In genomic region chr2:119476621-119477391, GRCm38 (mm10) we compare ENCODE assay signal across 8 mouse cellular contexts. TPM values are rescaled to one million over a fixed set of nuclear protein-coding genes. Genes with fewer than 3 reads are reported as not detected.
DNase-seq lines count a peak whose midpoint lies in the region; ATAC-seq and TF ChIP-seq lines count a peak whose summit lies in the region.

No protein-coding gene starts in this region.

- H3K27ac ChIP-seq in bone marrow macrophage, adult 2 months (ENCODE audit: insufficient read depth, low read depth, low read length), result peak overlapping the region; percentile 98
- H3K27ac ChIP-seq in embryonic facial prominence, embryonic 15.5 days (replicated peaks), result peak overlapping the region; percentile 96
- peak overlapping the region; percentile 98 for H3K27ac ChIP-seq in limb, embryonic 13.5 days
- H3K27ac ChIP-seq in midbrain, embryonic 15.5 days, result peak overlapping the region; percentile 98

- H3K9me3 ChIP-seq in embryonic facial prominence, embryonic 15.5 days (replicated peaks), result no peaks in the 10 kb centered on the region
- no peaks in the 10 kb centered on the region for H3K9me3 ChIP-seq in limb, embryonic 13.5 days
- H3K9me3 ChIP-seq in midbrain, embryonic 15.5 days, result no peaks in the 10 kb centered on the region

- H3K9ac ChIP-seq in embryonic facial prominence, embryonic 15.5 days, result peak overlapping the region; percentile 91
- peak overlapping the region; percentile 95 for H3K9ac ChIP-seq in limb, embryonic 13.5 days
- H3K9ac ChIP-seq in midbrain, embryonic 15.5 days, result peak overlapping the region; percentile 88

- H3K36me3 ChIP-seq in C2C12 (ENCODE audit: control insufficient read depth, insufficient read depth), result peaks cover 18% of the 10 kb centered on the region
- no peaks in the 10 kb centered on the region for H3K36me3 ChIP-seq in embryonic facial prominence, embryonic 15.5 days
- peaks cover 16% of the 10 kb centered on the region; the same call in 1 of the 2 replicates for H3K36me3 ChIP-seq in limb, embryonic 13.5 days
- H3K36me3 ChIP-seq in midbrain, embryonic 15.5 days (replicated peaks), result no peaks in the 10 kb centered on the region

- ATAC-seq in embryonic facial prominence, embryonic 15.5 days (ENCODE audit: insufficient number of reproducible peaks, low FRiP score, low TSS enrichment, low read depth), result peak; percentile 80
- ATAC-seq in limb, embryonic 13.5 days (ENCODE audit: low FRiP score, low read depth), result peak; percentile 66
- peak; percentile 77 for ATAC-seq in midbrain, embryonic 15.5 days (replicated peaks)

- H3K27me3 ChIP-seq in C2C12 (ENCODE audit: control insufficient read depth, insufficient read depth, insufficient read length), result no peaks in the 10 kb centered on the region
- no peaks in the 10 kb centered on the region for H3K27me3 ChIP-seq in embryonic facial prominence, embryonic 15.5 days
- H3K27me3 ChIP-seq in limb, embryonic 13.5 days, result no peaks in the 10 kb centered on the region
- H3K27me3 ChIP-seq in midbrain, embryonic 15.5 days (replicated peaks), result no peaks in the 10 kb centered on the region

- H3K4me3 ChIP-seq in C2C12 (ENCODE audit: insufficient read depth, poor library complexity, severe bottlenecking), result peak overlapping the region; percentile 93
- H3K4me3 ChIP-seq in bone marrow macrophage, adult 2 months (ENCODE audit: insufficient read depth, low read length), result peak overlapping the region; percentile 94
- peak overlapping the region; percentile 96 for H3K4me3 ChIP-seq in embryonic facial prominence, embryonic 15.5 days (replicated peaks)
- peak overlapping the region; percentile 88 for H3K4me3 ChIP-seq in limb, embryonic 13.5 days
- peak overlapping the region; percentile 81 for H3K4me3 ChIP-seq in midbrain, embryonic 15.5 days

- peak overlapping the region; percentile 81 for H3K4me2 ChIP-seq in embryonic facial prominence, embryonic 15.5 days (replicated peaks)
- peak overlapping the region; percentile 80 for H3K4me2 ChIP-seq in limb, embryonic 13.5 days (replicated peaks)
- H3K4me2 ChIP-seq in midbrain, embryonic 15.5 days, result peak overlapping the region; percentile 76

- H3K79me3 ChIP-seq in C2C12 (ENCODE audit: low read depth), result peaks cover 52% of the 10 kb centered on the region

- TF ChIP-seq CTCF in C2C12 (IDR thresholded peaks at IDR 0.05; ENCODE audit: control insufficient read depth, insufficient read depth, insufficient read length), result no peak
- no peak for TF ChIP-seq CTCF in bone marrow macrophage, adult 2 months (IDR thresholded peaks at IDR 0.05; ENCODE audit: low read depth, low read length)

- whole genome bisulfite sequencing in embryonic facial prominence, embryonic 15.5 days, result under 1% methylated on average over 42 of the region's 44 CpGs
- WGBS in limb, embryonic 13.5 days, result under 1% methylated on average over 44 of the region's 44 CpGs
- WGBS in midbrain, embryonic 15.5 days, result under 1% methylated on average over 43 of the region's 44 CpGs

- TF ChIP-seq POLR2A in bone marrow macrophage, adult 2 months (IDR thresholded peaks at IDR 0.05; ENCODE audit: borderline replicate concordance, low read depth, low read length), result no peak

- peak overlapping the region; percentile 86 for H3ac ChIP-seq in C2C12 (ENCODE audit: control insufficient read depth, insufficient read length, low read depth)

- peak; percentile 72 to 82 for DNase-seq in heart, adult 9 months (ENCODE audit: low spot score in 2 of 2)
- peak; percentile 77 for DNase-seq in kidney, adult 9 months
- DNase-seq in spleen, postnatal 14 days (ENCODE audit: low spot score in 2 of 2), result peak; percentile 51 to 61

- H3K79me2 ChIP-seq in C2C12 (ENCODE audit: control insufficient read depth, insufficient read depth), result peaks cover 68% of the 10 kb centered on the region

- H3K4me1 ChIP-seq in bone marrow macrophage, adult 2 months (ENCODE audit: control insufficient read depth, insufficient read depth, low read length), result peaks cover 9% of the 10 kb centered on the region
- peaks cover 22% of the 10 kb centered on the region for H3K4me1 ChIP-seq in embryonic facial prominence, embryonic 15.5 days
- peaks cover 17% of the 10 kb centered on the region for H3K4me1 ChIP-seq in limb, embryonic 13.5 days
- peaks cover 25% of the 10 kb centered on the region for H3K4me1 ChIP-seq in midbrain, embryonic 15.5 days

TF ChIP-seq in C2C12, 6 proteins besides CTCF, POLR2A, EP300 and RAD21:
- TF ChIP-seq MAX (IDR thresholded peaks at IDR 0.05), result peak; percentile 94
- no peak for TF ChIP-seq MYOD1 (IDR thresholded peaks at IDR 0.05; ENCODE audit: control insufficient read depth, insufficient read length, low read depth)
- TF ChIP-seq USF1 (IDR thresholded peaks at IDR 0.05; ENCODE audit: low read depth), result peak; percentile 1

RNA-seq across cellular contexts. Expression of gene Ino80, which starts 0.7 kb away (rescaled TPM):
- 5.7 TPM for polyA plus RNA-seq in C2C12 (2012; fragmentation: generic; extraction: Trizol)
- 11.5 and 12.9 TPM in 2 replicates for polyA plus RNA-seq in bone marrow macrophage, adult 2 months (2012; ENCODE audit: insufficient read depth, insufficient read length, missing spikeins)
- polyA plus RNA-seq in embryonic facial prominence, embryonic 15.5 days (2015; fragmentation: Nextera tagmentation; extraction: Ambion mirVana), result 4.1 and 4.2 TPM in 2 replicates
- polyA plus RNA-seq in limb, embryonic 13.5 days (2015; fragmentation: Nextera tagmentation; extraction: Ambion mirVana), result 4.2 and 4.5 TPM in 2 replicates
- polyA plus RNA-seq in midbrain, embryonic 15.5 days (2015; fragmentation: Nextera tagmentation; extraction: Ambion mirVana), result 3.1 and 3.3 TPM in 2 replicates

Comparison
In these comparisons a context has a peak if more than half of its experiments do, and no peak if none do; other contexts are left out.
1. Peak in every context shown above with its lines: DNase-seq, ATAC-seq, H3K4me3 ChIP-seq and H3K27ac ChIP-seq.